Mouse (Mus musculus): ENCODE measurements around the gene Sf3b1.
"Not testable (repeated sequence)": the region's sequence is repeated elsewhere in the genome, so short reads cannot be mapped to it uniquely, and the experiment has no call there.

The Sf3b1 gene

DNA sequence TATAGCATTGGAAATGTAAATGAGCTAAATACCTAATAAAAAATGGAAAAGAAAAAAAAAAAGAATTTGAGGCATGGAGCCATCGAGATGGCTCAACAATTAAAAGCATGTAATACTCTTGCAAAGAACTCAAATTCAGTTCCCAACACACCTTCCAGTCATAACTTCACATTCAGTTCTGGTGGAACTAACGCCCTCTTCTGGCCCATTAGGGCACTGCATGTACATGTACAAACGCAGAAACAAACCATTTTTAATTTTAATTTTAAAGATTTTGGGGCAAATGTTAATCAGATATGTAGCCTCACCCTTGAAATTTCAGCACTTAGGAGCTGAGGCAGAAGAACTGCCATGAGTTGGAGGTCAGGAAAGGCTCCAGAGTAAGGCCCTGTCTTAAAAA lies 68.8 kb downstream of the Sf3b1 start:
- DNase-seq (ENCODE audit: low read depth, low spot score), result peak; percentile 57

DNA sequence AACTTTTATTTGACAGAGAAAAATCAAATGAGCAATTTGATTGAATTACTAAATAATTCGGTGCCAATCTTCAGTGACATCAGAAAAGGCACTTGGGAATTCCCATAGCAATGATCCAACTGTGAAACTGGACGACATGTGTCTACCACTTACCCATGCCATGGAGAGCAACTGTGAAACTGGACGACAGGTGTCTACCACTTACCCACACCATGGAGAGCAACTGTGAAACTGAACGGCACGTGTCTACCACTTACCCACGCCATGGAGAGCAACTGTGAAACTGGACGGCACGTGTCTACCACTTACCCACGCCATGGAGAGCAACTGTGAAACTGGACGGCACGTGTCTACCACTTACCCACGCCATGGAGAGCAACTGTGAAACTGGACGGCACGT lies 70.3 kb downstream of the Sf3b1 start:
- not testable (repeated sequence) for DNase-seq (ENCODE audit: low read depth, low spot score)

DNA sequence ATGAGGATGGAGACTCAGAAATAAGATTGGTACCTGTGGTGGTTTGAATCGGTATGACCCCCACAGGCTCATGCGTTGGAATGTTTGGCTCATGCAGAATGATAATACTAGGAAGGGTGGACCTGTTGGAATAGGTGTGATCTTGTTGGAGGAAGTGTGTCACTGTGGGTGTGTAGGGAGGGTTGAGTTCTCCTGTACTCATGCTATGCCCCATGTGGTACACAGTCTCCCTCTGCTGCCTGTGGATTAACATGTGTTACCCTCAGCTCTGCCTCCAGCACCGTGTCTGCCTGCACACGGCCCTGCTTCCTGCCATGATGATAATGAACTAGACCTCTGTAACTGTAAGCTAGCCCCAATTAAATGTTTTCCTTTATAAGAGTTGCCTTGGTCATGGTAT lies 72.4 kb downstream of the Sf3b1 start:
- DNase-seq (ENCODE audit: low read depth, low spot score), result peak; percentile 57

DNA sequence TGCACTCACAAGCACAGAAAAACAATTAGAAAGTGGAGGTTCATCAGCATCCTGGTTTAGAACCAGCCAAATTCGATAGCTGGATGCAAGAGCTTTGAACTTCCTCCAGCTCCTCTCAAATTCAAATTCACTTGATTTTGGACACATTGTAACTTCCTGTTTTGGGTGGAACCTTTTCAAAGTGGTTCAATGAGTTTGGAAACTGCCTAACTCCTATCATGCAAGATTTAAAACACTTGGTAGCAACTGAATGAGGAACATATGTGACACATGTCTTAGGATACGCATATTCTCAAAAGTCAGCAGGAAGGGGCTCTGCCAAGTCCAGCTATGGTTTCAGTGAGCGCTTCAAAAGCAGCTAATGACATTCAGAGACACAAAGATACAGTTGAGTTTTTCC lies 82.6 kb downstream of the Sf3b1 start:
- DNase-seq (ENCODE audit: low read depth, low spot score), result no peak

DNA sequence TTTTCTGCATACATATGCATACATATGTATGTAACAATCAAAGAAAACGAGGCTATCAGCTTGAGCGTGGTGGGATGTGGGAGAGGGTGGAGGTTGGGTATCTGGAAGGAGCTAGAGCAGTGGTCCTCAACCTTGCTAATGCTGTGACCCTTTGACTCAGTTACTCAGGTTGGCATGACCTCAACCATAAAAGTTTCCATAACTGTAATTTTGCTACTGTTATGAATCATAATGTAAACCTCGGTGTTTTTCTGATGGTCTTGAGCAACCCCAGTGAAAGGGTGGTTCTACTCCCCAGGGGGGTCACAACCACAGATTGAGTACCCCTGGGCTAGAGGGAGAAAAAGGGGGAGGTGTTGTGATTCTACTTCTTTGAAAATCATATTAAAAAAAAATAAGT lies 91.8 kb downstream of the Sf3b1 start:
- DNase-seq (ENCODE audit: low read depth, low spot score), result no peak
